ENCODE assay signal across 7 mouse cellular contexts in genomic region chr8:83740976-83741741, GRCm38 (mm10). TPM values are rescaled to one million over a fixed set of nuclear protein-coding genes. Genes with fewer than 3 reads are reported as not detected.
DNase-seq lines count a peak whose midpoint lies in the region; ATAC-seq and TF ChIP-seq lines count a peak whose summit lies in the region.

Gene Adgre5 (minus strand): TSS chr8:83741326.

- TF ChIP-seq POLR2A in brain, embryonic 14.5 days (IDR thresholded peaks at IDR 0.05; ENCODE audit: borderline replicate concordance, extremely low read depth, insufficient read depth, insufficient read length, poor library complexity, severe bottlenecking), result no peak

- peak; percentile 84 for DNase-seq in Muller cell, postnatal 12 days (ENCODE audit: inconsistent ontology term)
- DNase-seq in brain, embryonic 14.5 days (ENCODE audit: low read depth), result no peak
- DNase-seq in gastrocnemius, postnatal 36 days, result peak; percentile 71 to 75
- peak; percentile 76 to 82 for DNase-seq in natural killer cell, adult 2 months (ENCODE audit: low spot score in 2 of 2)
- peak; percentile 62 for DNase-seq in thymus, postnatal 0 days (ENCODE audit: low spot score)

- H3K4me3 ChIP-seq in liver, embryonic 15.5 days (replicated peaks), result peak within 1 kb of the TSS; percentile 57

- ATAC-seq in inflammation-experienced regulatory T-cells, adult 6 months, result peak; percentile 10
- peak; percentile 34 for ATAC-seq in liver, embryonic 15.5 days (ENCODE audit: insufficient read depth)

- TF ChIP-seq CTCF in brain, embryonic 14.5 days (IDR thresholded peaks at IDR 0.05; ENCODE audit: borderline replicate concordance, extremely low read depth, insufficient read depth, insufficient read length), result no peak

- WGBS in liver, embryonic 15.5 days (ENCODE audit: insufficient replicate concordance), result 3% methylated on average over 53 of the region's 56 CpGs

- H3K9me3 ChIP-seq in liver, embryonic 15.5 days (replicated peaks), result no peaks in the 10 kb centered on the region

- H3K36me3 ChIP-seq in liver, embryonic 15.5 days (replicated peaks), result no peaks in the 10 kb centered on the region

- intact Hi-C loops in gastrocnemius, postnatal 36 days (cut with DNase I), result no loop called here

- H3K27ac ChIP-seq in liver, embryonic 15.5 days (replicated peaks), result peak within 1 kb of the TSS; percentile 72

- H3K4me1 ChIP-seq in liver, embryonic 15.5 days (replicated peaks), result peaks cover 59% of the 10 kb centered on the region

- peak within 1 kb of the TSS; percentile 35; the same call in 1 of the 2 replicates for H3K9ac ChIP-seq in liver, embryonic 15.5 days

- H3K4me2 ChIP-seq in liver, embryonic 15.5 days, result peak within 1 kb of the TSS; percentile 76

- H3K27me3 ChIP-seq in liver, embryonic 15.5 days, result peaks cover 12% of the 10 kb centered on the region

RNA-seq across cellular contexts. Expression of gene Adgre5, which starts in this region (rescaled TPM):
- polyA plus RNA-seq in brain, embryonic 14.5 days (2012; rRNA removed), result 16.0 and 21.3 TPM in 2 replicates
- total RNA-seq in gastrocnemius, postnatal 36 days (2021), result 10 to 100 TPM; 21.9 to 22.5 TPM
- 100 to 1,000 TPM; 177 to 212 (median 210) TPM for polyA plus RNA-seq in inflammation-experienced regulatory T-cells, adult 6 months (2017; shearing (Covaris generic))
- 13.4 and 15.4 TPM in 2 replicates for polyA plus RNA-seq in liver, embryonic 15.5 days (2015; fragmentation: Nextera tagmentation; extraction: Ambion mirVana)
- 71.6 and 74.7 TPM in 2 replicates for polyA plus RNA-seq in thymus, postnatal 0 days (2015; fragmentation: Nextera tagmentation; extraction: Ambion mirVana)
